Mouse (Mus musculus) liver, postnatal 0 days (tissue): Measurements from ENCODE around the gene Tango6. TPM values are rescaled to one million over a fixed set of nuclear protein-coding genes. Genes with fewer than 3 reads are reported as not detected.

Experiments
- ATAC-seq: fragments of 200-750 bp; cut with Nextera tagmentation; 2 replicates; pipeline ENCODE4 v1.8.0; 2017; ENCODE audit warnings: mild to moderate bottlenecking, moderate library complexity
- DNase-seq: peaks from one replicate; pipeline ENCODE4 v3.0.0-alpha.2; 2016
- H3K27ac ChIP-seq: fragments of 300-500 bp; sonication (generic); 2 replicates; pipeline ENCODE4 v1.5.1; 2014; ENCODE audit warnings: antibody characterized with exemption, moderate library complexity, mild to moderate bottlenecking, low read depth
- H3K27me3 ChIP-seq: fragments of 300-500 bp; sonication (generic); 2 replicates; pipeline ENCODE4 v1.6.1; 2014; ENCODE audit warnings: low read length, control low read depth, mixed read lengths; ENCODE audit not compliant: insufficient read depth
- H3K36me3 ChIP-seq: fragments of 300-500 bp; sonication (generic); replicated peaks from 2 replicates; pipeline ENCODE4 v1.6.1; 2014; ENCODE audit warnings: mild to moderate bottlenecking, control low read depth, low read length, moderate library complexity, mixed read lengths; ENCODE audit not compliant: insufficient read depth
- H3K4me1 ChIP-seq: fragments of 300-500 bp; sonication (generic); 2 replicates; pipeline ENCODE4 v1.6.1; 2014; ENCODE audit warnings: antibody characterized with exemption, mild to moderate bottlenecking, control low read depth; ENCODE audit not compliant: insufficient read depth
- H3K4me2 ChIP-seq: fragments of 300-500 bp; sonication (generic); 2 replicates; pipeline ENCODE4 v1.6.1; 2014; ENCODE audit warnings: low read depth, mild to moderate bottlenecking, low read length, moderate library complexity, mixed read lengths
- H3K4me3 ChIP-seq: fragments of 300-500 bp; sonication (generic); 2 replicates; pipeline ENCODE4 v1.5.1; 2014; ENCODE audit warnings: low read depth, low read length
- H3K9ac ChIP-seq: fragments of 300-500 bp; sonication (generic); replicated peaks from 2 replicates; pipeline ENCODE4 v1.6.1; 2014; ENCODE audit warnings: mild to moderate bottlenecking, moderate library complexity
- H3K9me3 ChIP-seq: fragments of 300-500 bp; sonication (generic); 2 replicates; pipeline ENCODE4 v1.6.1; 2016; ENCODE audit warnings: mild to moderate bottlenecking, control low read depth, low read length, mixed read lengths
- CTCF ChIP-seq: sonication (generic); IDR thresholded peaks from 2 replicates; pipeline ENCODE4 v1.5.1; 2016; ENCODE audit warnings: antibody characterized with exemption, low read depth
- EP300 ChIP-seq: IDR thresholded peaks from 2 replicates; pipeline ENCODE4 v1.6.1; 2016; ENCODE audit warnings: antibody characterized with exemption, low read depth, mild to moderate bottlenecking
- WGBS: fragments of 180-500 bp; shearing (Covaris S2); extraction: QIAGEN DNeasy Blood & Tissue Kit; methylation state at CpG from one replicate; pipeline ENCODE4 v1.1.7; 2014; ENCODE audit not compliant: insufficient replicate concordance; 5-methylcytosine and 5-hydroxymethylcytosine counted together
- polyA plus RNA-seq: library from polyadenylated mRNA; unstranded; fragments of >200 nt; fragmentation: Nextera tagmentation; extraction: Ambion mirVana; gene quantifications from 2 replicates; pipeline ENCODE4 v1.2.1, GENCODE M21; 2015

The Tango6 gene
- polyA plus RNA-seq, 1 experiment from 2014 or later, result 1.8 TPM

DNA sequence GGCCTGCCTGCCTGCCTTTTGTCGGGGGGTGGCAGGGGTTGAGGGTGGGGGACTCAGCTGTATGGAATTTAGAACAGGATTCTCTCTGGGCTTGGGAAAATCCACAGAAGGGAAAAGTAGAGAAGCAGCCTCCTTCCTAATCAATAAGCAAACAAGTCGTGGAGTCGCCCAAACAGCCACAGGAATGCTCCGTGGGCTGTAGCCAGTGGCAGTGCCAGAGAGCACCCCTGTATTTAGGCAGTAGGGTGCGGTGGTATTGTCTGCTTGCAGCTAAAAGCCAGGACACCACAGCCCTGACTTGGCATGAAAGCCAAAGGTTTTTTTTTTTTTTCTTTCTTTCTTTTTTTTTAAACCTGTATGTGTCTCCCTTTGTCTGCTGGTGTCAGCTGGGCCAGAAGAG, 41.9 kb upstream of the Tango6 start:
- H3K4me2 ChIP-seq, result no peak overlapping the region
- no peaks in the 10 kb centered on the region for H3K9me3 ChIP-seq
- no peaks in the 10 kb centered on the region for H3K36me3 ChIP-seq
- H3K9ac ChIP-seq, result no peak overlapping the region
- no peak overlapping the region for H3K4me3 ChIP-seq
- H3K27me3 ChIP-seq, result no peaks in the 10 kb centered on the region
- DNase-seq (no peak), ATAC-seq (no peak)
- TF ChIP-seq EP300 (no peak), CTCF (no peak)
- WGBS, result 57% methylated on average over 5 of the region's 5 CpGs
- H3K27ac ChIP-seq, result no peak overlapping the region
- peaks cover 17% of the 10 kb centered on the region for H3K4me1 ChIP-seq

DNA sequence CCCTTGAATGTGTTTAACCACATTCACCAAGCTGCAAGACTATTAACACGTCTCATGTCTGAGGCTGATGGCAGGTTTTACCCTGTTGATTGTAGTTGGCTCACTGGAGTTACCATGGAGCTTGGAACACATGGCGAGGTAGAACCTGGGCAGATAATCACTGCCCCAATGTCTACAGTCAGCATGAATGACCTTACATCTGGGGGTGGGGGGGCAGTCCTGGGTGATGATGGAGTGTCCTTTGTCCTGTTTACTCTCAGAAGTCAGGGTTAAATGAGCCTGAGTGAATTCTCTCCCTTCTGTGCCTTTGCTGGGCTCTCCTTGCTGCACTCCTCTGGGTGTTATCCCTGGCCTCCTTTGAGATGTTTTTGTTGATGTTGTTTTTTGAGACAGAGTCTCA, 40.7 kb upstream of the Tango6 start:
- Histone ChIP-seq H3K9ac (no peak overlapping the region), H3K27me3 (no peaks in the 10 kb centered on the region), H3K36me3 (no peaks in the 10 kb centered on the region), H3K4me3 (no peak overlapping the region), H3K4me2 (no peak overlapping the region), H3K27ac (peak overlapping the region; percentile 40), H3K9me3 (no peaks in the 10 kb centered on the region), H3K4me1 (peaks cover 17% of the 10 kb centered on the region)
- 43% methylated on average over 2 of the region's 2 CpGs for WGBS
- DNase-seq (peak; percentile 49), ATAC-seq (peak; percentile 79)
- TF ChIP-seq EP300 (no peak), CTCF (no peak)

DNA sequence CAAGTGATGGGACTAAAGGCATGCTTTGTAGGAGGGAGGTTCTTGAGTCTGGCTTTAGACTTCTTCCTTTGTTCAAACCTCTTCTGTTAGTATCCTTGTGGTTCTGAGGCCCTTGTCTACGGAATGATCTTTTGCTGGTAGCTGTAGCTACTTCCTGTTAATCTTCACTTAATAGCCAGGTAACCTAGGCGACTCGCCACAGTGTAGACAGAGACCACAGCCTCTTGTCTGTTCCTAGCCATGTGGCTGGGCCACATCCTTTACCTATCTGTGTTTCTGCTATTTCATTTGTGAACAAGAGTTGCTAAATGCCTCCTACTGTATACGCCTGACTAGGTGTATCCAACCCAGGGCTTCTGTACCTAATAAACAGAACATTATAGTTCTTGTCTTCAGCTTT, 39.8 kb upstream of the Tango6 start:
- Histone ChIP-seq H3K36me3 (no peaks in the 10 kb centered on the region), H3K4me2 (no peak overlapping the region), H3K4me1 (peaks cover 17% of the 10 kb centered on the region), H3K9ac (no peak overlapping the region), H3K4me3 (no peak overlapping the region), H3K27me3 (no peaks in the 10 kb centered on the region), H3K27ac (peak overlapping the region; percentile 40; the same call in 1 of the 2 replicates), H3K9me3 (no peaks in the 10 kb centered on the region)
- DNase-seq (no peak), ATAC-seq (no peak)
- WGBS, result 51% methylated on average over 4 of the region's 4 CpGs
- TF ChIP-seq EP300, result no peak
- TF ChIP-seq CTCF, result no peak

DNA sequence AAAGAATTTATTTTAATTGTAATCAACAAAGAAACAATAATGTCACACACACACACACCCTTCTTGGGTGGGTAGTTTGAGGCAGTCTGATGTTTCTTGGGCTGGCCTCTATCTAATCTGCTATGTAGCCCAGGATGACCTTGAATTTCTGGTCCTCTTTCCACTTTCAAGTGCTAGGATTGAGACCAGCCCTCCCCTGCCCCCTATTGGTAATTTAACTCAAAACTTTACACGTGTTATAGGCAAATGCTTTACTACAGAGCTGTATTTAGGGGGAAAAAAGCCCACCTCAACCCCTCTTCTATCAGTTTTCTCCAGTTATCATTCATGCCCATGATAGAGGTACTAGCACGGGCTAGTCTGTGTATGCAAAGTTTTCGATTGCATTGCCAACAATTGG, 37.9 kb upstream of the Tango6 start:
- no peaks in the 10 kb centered on the region for H3K27me3 ChIP-seq
- H3K9ac ChIP-seq, result no peak overlapping the region
- peaks cover 3% of the 10 kb centered on the region; the same call in 1 of the 2 replicates for H3K36me3 ChIP-seq
- TF ChIP-seq CTCF, result no peak
- no peak for TF ChIP-seq EP300
- DNase-seq, result no peak
- peaks cover 17% of the 10 kb centered on the region for H3K4me1 ChIP-seq
- no peak for ATAC-seq
- no peak overlapping the region for H3K4me3 ChIP-seq
- H3K4me2 ChIP-seq, result no peak overlapping the region
- 52% methylated on average over 3 of the region's 3 CpGs for WGBS
- no peaks in the 10 kb centered on the region for H3K9me3 ChIP-seq
- no peak overlapping the region for H3K27ac ChIP-seq

DNA sequence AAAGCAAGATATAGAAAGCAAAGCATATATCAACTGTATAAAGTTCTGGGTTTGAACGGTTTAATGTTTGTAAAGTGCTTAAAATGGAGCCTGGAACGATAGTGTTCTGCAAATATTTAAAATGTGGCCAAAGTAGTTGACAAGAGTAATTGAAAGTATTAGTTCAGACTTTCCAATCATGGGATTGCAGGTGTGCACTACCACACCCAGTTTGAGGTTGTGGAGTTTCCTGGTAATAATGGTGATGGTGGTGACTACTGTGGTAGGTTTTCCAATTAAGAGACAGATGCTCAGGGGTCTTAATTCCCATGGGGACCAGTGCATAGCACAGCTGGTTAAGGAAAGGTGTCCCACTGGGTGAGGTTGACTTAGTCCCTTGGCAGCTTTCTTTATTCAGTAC, 36.7 kb upstream of the Tango6 start:
- Histone ChIP-seq H3K27me3 (no peaks in the 10 kb centered on the region), H3K36me3 (peaks cover 3% of the 10 kb centered on the region; the same call in 1 of the 2 replicates), H3K4me3 (no peak overlapping the region), H3K4me2 (no peak overlapping the region), H3K27ac (no peak overlapping the region), H3K9me3 (no peaks in the 10 kb centered on the region), H3K9ac (no peak overlapping the region), H3K4me1 (peaks cover 9% of the 10 kb centered on the region)
- DNase-seq (no peak), ATAC-seq (no peak)
- TF ChIP-seq EP300 (no peak), CTCF (no peak)
- 70% methylated on average over 2 of the region's 2 CpGs for WGBS

DNA sequence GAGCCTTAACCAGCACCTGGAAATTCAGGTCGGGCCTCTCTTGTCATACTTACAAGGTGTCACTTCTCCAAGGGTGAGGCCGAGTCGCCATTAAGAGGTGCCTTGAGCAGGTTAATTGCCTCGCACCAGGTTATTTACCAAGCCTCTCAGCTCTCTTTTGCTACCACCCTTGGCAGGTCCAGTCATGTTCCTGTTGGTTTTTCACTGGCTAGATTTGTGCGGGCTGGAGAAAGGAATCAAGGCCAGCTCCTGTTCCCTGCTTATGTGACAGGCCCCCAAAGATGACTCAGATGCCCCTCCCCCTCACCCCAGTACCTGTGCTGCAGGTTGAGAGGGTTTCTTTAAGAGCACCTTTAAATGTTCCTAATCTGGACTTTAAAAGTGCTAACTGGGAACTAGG, 36.1 kb upstream of the Tango6 start:
- 71% methylated on average over 5 of the region's 5 CpGs for WGBS
- no peak for DNase-seq
- H3K27me3 ChIP-seq, result no peaks in the 10 kb centered on the region
- H3K27ac ChIP-seq, result no peak overlapping the region
- no peak overlapping the region for H3K4me3 ChIP-seq
- H3K4me2 ChIP-seq, result no peak overlapping the region
- TF ChIP-seq CTCF, result no peak
- no peak overlapping the region for H3K9ac ChIP-seq
- H3K4me1 ChIP-seq, result peaks cover 4% of the 10 kb centered on the region
- no peak for ATAC-seq
- H3K36me3 ChIP-seq, result peaks cover 3% of the 10 kb centered on the region; the same call in 1 of the 2 replicates
- no peaks in the 10 kb centered on the region for H3K9me3 ChIP-seq

DNA sequence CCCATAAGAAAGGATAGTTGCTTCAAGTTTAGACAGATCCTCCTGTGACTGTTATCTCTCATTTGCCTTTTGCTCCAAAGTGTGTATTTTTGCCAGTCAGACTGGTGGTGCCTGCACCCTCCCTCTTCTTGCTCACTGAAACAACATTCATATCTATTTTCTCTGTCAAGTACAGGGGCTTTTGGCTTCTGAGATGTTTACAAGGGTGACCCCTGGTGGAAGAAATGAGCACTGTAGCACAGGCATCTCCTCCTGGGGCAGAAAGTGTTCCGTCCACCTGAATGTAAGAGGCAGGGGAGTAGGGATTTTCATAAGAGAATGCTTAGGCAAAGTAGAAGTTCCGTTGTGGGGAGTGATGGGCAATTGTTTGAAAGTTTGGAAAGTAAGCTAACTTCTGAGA, 35.5 kb upstream of the Tango6 start:
- H3K9ac ChIP-seq, result no peak overlapping the region
- no peak overlapping the region for H3K4me3 ChIP-seq
- no peaks in the 10 kb centered on the region for H3K9me3 ChIP-seq
- peaks cover 3% of the 10 kb centered on the region; the same call in 1 of the 2 replicates for H3K36me3 ChIP-seq
- TF ChIP-seq EP300 (no peak), CTCF (peak; percentile 84)
- ATAC-seq, result peak; percentile 53; the same call in 1 of the 2 replicates
- no peak overlapping the region for H3K27ac ChIP-seq
- peak; percentile 77 for DNase-seq
- H3K27me3 ChIP-seq, result no peaks in the 10 kb centered on the region
- H3K4me1 ChIP-seq, result peaks cover 3% of the 10 kb centered on the region; the same call in 1 of the 2 replicates
- 44% methylated on average over 2 of the region's 2 CpGs for whole genome bisulfite sequencing
- H3K4me2 ChIP-seq, result no peak overlapping the region
